Mouse (Mus musculus) stomach, postnatal 0 days (tissue): ENCODE results near the gene Brinp1.

ENCODE experiments used
- CTCF ChIP-seq: IDR thresholded peaks from 2 replicates; pipeline ENCODE4 v1.5.1; 2016; ENCODE audit warnings: antibody characterized with exemption, low read depth, mild to moderate bottlenecking, moderate library complexity
- EP300 ChIP-seq: optimal IDR thresholded peaks from 2 replicates; pipeline ENCODE3; 2016; ENCODE audit warnings: antibody characterized with exemption

- TF ChIP-seq CTCF, result no peak
- TF ChIP-seq EP300, result no peak
Measured at GRCm38 (mm10) chr4:68790003-68790402, 164.2 kb downstream of the Brinp1 start.
